Mouse (Mus musculus) embryonic facial prominence, embryonic 12.5 days (tissue): ENCODE results near the gene Isg20l2. TPM values are rescaled to one million over a fixed set of nuclear protein-coding genes. Genes with fewer than 3 reads are reported as not detected.

Source experiments
- ATAC-seq: fragments of 200-750 bp; cut with Nextera tagmentation; 2 replicates; pipeline ENCODE4 v1.8.0; 2017; ENCODE audit not compliant: insufficient number of reproducible peaks, insufficient read depth, low FRiP score, low TSS enrichment
- H3K27ac ChIP-seq: fragments of 300-500 bp; sonication (generic); 2 replicates; pipeline ENCODE4 v1.5.1; 2016; ENCODE audit warnings: mild to moderate bottlenecking
- H3K27me3 ChIP-seq: fragments of 300-500 bp; sonication (generic); 2 replicates; pipeline ENCODE4 v1.6.1; 2016; ENCODE audit warnings: mild to moderate bottlenecking, moderate library complexity
- H3K36me3 ChIP-seq: fragments of 300-500 bp; sonication (generic); 2 replicates; pipeline ENCODE4 v1.6.1; 2016; ENCODE audit warnings: mild to moderate bottlenecking
- H3K4me1 ChIP-seq: fragments of 300-500 bp; sonication (generic); 2 replicates; pipeline ENCODE4 v1.6.1; 2016
- H3K4me2 ChIP-seq: fragments of 300-500 bp; sonication (generic); replicated peaks from 2 replicates; pipeline ENCODE4 v1.6.1; 2016; ENCODE audit warnings: mild to moderate bottlenecking, moderate library complexity
- H3K4me3 ChIP-seq: fragments of 300-500 bp; sonication (generic); 2 replicates; pipeline ENCODE4 v1.5.1; 2016; ENCODE audit warnings: mild to moderate bottlenecking
- H3K9ac ChIP-seq: fragments of 300-500 bp; sonication (generic); 2 replicates; pipeline ENCODE4 v1.6.1; 2016; ENCODE audit warnings: mild to moderate bottlenecking, moderate library complexity
- H3K9me3 ChIP-seq: fragments of 300-500 bp; sonication (generic); 2 replicates; pipeline ENCODE4 v1.6.1; 2016; ENCODE audit warnings: mild to moderate bottlenecking, moderate library complexity
- WGBS: fragments of 180-500 bp; shearing (Covaris S2); methylation state at CpG from one replicate; pipeline ENCODE4 v1.1.7; 2016; 5-methylcytosine and 5-hydroxymethylcytosine counted together
- polyA plus RNA-seq: library from polyadenylated mRNA; unstranded; fragments of >200 nt; fragmentation: Nextera tagmentation; extraction: Ambion mirVana; gene quantifications from 2 replicates; pipeline ENCODE4 v1.2.1, GENCODE M21; 2016

Gene Isg20l2
- polyA plus RNA-seq, 1 experiment from 2014 or later = 80.1 TPM

GRCm38 (mm10) chr3:87970939-87971488, 40.9 kb downstream of the Isg20l2 start, which contains the start of gene Nes:
Nes (plus strand) TSS chr3:87971078.
- Histone ChIP-seq H3K4me2 (peak within 1 kb of the TSS; percentile 96), H3K9ac (peak within 1 kb of the TSS; percentile 71), H3K4me1 (peaks cover 47% of the 10 kb centered on the region), H3K4me3 (peak within 1 kb of the TSS; percentile 53), H3K36me3 (no peaks in the 10 kb centered on the region), H3K27me3 (peaks cover 16% of the 10 kb centered on the region; the same call in 1 of the 2 replicates), H3K9me3 (no peaks in the 10 kb centered on the region), H3K27ac (peak within 1 kb of the TSS; percentile 42)
- peak; percentile 67 for ATAC-seq
- WGBS = under 1% methylated on average over 44 of the region's 44 CpGs

GRCm38 (mm10) chr3:87971489-87972202, 41.5 kb downstream of the Isg20l2 start:
- Histone ChIP-seq H3K4me3 (peak overlapping the region; percentile 53), H3K4me2 (peak overlapping the region; percentile 96), H3K4me1 (peaks cover 47% of the 10 kb centered on the region), H3K27me3 (peaks cover 16% of the 10 kb centered on the region; the same call in 1 of the 2 replicates), H3K27ac (peak overlapping the region; percentile 42), H3K36me3 (0 out of 2 replicates have a peak, but pooled peaks cover under 1% of the 10 kb centered on the region), H3K9me3 (no peaks in the 10 kb centered on the region), H3K9ac (peak overlapping the region; percentile 71)
- ATAC-seq = no peak
- under 1% methylated on average over 57 of the region's 60 CpGs for WGBS

- Histone ChIP-seq H3K4me2 (peak overlapping the region; percentile 96), H3K9ac (peak overlapping the region; percentile 71), H3K4me3 (peak overlapping the region; percentile 53), H3K36me3 (0 out of 2 replicates have a peak, but pooled peaks cover 6% of the 10 kb centered on the region), H3K4me1 (peaks cover 47% of the 10 kb centered on the region), H3K9me3 (no peaks in the 10 kb centered on the region), H3K27ac (peak overlapping the region; percentile 42), H3K27me3 (peaks cover 16% of the 10 kb centered on the region; the same call in 1 of the 2 replicates)
- WGBS = 5% methylated on average over 8 of the region's 8 CpGs
- ATAC-seq = no peak
These were observed 42.1 kb downstream of the Isg20l2 start for GRCm38 (mm10) chr3:87972203-87972664.

DNA sequence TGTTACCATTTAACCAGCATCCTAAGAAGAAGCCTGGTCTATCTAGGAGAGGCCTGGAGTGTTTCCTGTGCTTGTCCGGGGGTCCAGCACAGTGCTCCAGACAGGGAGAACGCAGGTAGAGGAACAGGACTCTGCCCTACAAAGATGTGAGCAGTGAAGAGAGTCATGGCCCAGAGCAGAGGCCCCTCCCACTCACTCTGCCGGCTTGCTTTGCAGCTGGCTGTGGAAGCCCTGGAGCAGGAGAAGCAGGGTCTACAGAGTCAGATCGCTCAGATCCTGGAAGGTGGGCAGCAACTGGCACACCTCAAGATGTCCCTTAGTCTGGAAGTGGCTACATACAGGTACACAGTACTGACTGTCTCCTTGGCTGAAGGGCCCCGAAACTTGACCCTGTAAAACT, 42.7 kb downstream of the Isg20l2 start:
- 21% methylated on average over 5 of the region's 5 CpGs for WGBS
- Histone ChIP-seq H3K36me3 (0 out of 2 replicates have a peak, but pooled peaks cover 6% of the 10 kb centered on the region), H3K9ac (peak overlapping the region; percentile 71), H3K4me2 (peak overlapping the region; percentile 96), H3K4me3 (peak overlapping the region; percentile 53), H3K27ac (peak overlapping the region; percentile 26; the same call in 1 of the 2 replicates), H3K9me3 (no peaks in the 10 kb centered on the region), H3K27me3 (peaks cover 16% of the 10 kb centered on the region; the same call in 1 of the 2 replicates), H3K4me1 (peaks cover 47% of the 10 kb centered on the region)
- ATAC-seq = no peak

- Histone ChIP-seq H3K9me3 (no peaks in the 10 kb centered on the region), H3K9ac (0 out of 2 replicates have a peak overlapping the region, but pooled peaks have one; percentile 71), H3K36me3 (0 out of 2 replicates have a peak, but pooled peaks cover 6% of the 10 kb centered on the region), H3K4me3 (peak overlapping the region; percentile 53), H3K4me1 (peaks cover 47% of the 10 kb centered on the region), H3K27ac (peak overlapping the region; percentile 24; the same call in 1 of the 2 replicates), H3K27me3 (peaks cover 16% of the 10 kb centered on the region; the same call in 1 of the 2 replicates), H3K4me2 (peak overlapping the region; percentile 96)
- WGBS = 26% methylated on average over 14 of the region's 14 CpGs
- ATAC-seq = no peak
These were observed 43.7 kb downstream of the Isg20l2 start for GRCm38 (mm10) chr3:87973593-87974380.

- WGBS = 15% methylated on average over 12 of the region's 12 CpGs
- H3K27me3 ChIP-seq = peaks cover 16% of the 10 kb centered on the region; the same call in 1 of the 2 replicates
- H3K4me3 ChIP-seq = 0 out of 2 replicates have a peak overlapping the region, but pooled peaks have one; percentile 53
- H3K36me3 ChIP-seq = 0 out of 2 replicates have a peak, but pooled peaks cover 6% of the 10 kb centered on the region
- H3K27ac ChIP-seq = peak overlapping the region; percentile 24
- H3K4me1 ChIP-seq = peaks cover 47% of the 10 kb centered on the region
- no peak for ATAC-seq
- peak overlapping the region; percentile 96 for H3K4me2 ChIP-seq
- H3K9ac ChIP-seq = no peak overlapping the region; the same call in 1 of the 2 replicates
- H3K9me3 ChIP-seq = no peaks in the 10 kb centered on the region
These were observed 44.4 kb downstream of the Isg20l2 start for GRCm38 (mm10) chr3:87974381-87974987.

GRCm38 (mm10) chr3:87979493-87979892, 49.4 kb downstream of the Isg20l2 start:
- Histone ChIP-seq H3K27me3 (no peaks in the 10 kb centered on the region), H3K9me3 (no peaks in the 10 kb centered on the region), H3K4me3 (no peak overlapping the region), H3K9ac (no peak overlapping the region), H3K4me1 (peaks cover 44% of the 10 kb centered on the region), H3K27ac (no peak overlapping the region), H3K4me2 (no peak overlapping the region), H3K36me3 (0 out of 2 replicates have a peak, but pooled peaks cover 6% of the 10 kb centered on the region)
- ATAC-seq = no peak
- 82% methylated on average over 5 of the region's 5 CpGs for WGBS

DNA sequence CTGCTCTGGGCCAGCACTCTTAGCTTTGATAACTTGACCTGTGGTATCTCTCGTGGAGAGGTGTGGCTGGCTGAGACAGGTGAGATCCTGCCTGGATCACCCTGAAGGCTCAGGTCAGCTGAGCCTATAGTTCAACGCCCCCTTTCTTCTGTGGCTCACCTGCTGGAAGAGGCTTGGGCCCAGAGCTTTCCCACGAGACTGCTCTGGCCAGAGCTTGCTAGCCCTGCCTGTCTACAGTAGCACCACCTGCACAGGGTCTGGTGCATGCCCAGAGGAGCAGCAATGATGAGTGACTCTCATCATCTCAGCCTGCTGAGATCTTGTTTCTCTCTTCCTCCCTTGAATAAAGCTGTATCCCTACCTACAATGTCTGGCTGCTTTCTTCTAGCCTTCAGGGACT, 50.0 kb downstream of the Isg20l2 start:
- Histone ChIP-seq H3K9me3 (no peaks in the 10 kb centered on the region), H3K27me3 (no peaks in the 10 kb centered on the region), H3K4me1 (peaks cover 43% of the 10 kb centered on the region), H3K4me3 (no peak overlapping the region), H3K27ac (no peak overlapping the region), H3K9ac (no peak overlapping the region), H3K4me2 (no peak overlapping the region), H3K36me3 (0 out of 2 replicates have a peak, but pooled peaks cover 6% of the 10 kb centered on the region)
- 56% methylated on average over 3 of the region's 3 CpGs for WGBS
- no peak for ATAC-seq

- Histone ChIP-seq H3K27me3 (no peaks in the 10 kb centered on the region), H3K4me1 (peaks cover 49% of the 10 kb centered on the region), H3K36me3 (0 out of 2 replicates have a peak, but pooled peaks cover 6% of the 10 kb centered on the region), H3K9me3 (no peaks in the 10 kb centered on the region), H3K9ac (no peak overlapping the region), H3K4me3 (no peak overlapping the region), H3K27ac (no peak overlapping the region), H3K4me2 (no peak overlapping the region)
- WGBS = 48% methylated on average over 5 of the region's 5 CpGs
- no peak for ATAC-seq
These were observed 50.6 kb downstream of the Isg20l2 start for GRCm38 (mm10) chr3:87980728-87981127.

DNA sequence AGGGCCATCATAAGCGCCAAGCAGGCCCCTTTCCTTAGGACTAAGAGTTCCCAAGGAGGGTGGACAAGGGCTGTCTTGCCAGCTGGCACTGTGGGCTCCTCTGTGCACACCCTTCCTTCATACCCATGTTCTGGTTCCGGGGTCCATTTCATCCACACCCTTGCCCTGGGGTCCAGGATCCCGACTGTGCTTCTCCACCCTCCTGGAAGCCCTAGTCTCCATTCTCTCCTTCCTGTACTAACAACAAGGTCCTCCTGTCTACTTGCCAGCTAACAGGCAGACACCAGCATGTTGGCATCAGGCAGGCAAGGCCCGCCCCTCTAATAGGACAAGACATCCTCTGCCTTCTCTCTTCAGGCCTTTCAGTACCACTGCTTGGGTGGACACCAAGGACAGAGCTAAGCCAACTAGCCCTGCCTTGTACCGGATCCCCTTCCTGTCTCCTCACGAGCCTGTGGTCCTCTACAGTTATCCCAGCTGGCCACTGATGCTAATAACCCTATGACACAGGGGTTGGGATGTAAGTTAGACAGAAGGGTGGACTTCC, 51.2 kb downstream of the Isg20l2 start:
- peaks cover 55% of the 10 kb centered on the region for H3K4me1 ChIP-seq
- ATAC-seq = no peak
- H3K36me3 ChIP-seq = 0 out of 2 replicates have a peak, but pooled peaks cover 6% of the 10 kb centered on the region
- H3K27me3 ChIP-seq = no peaks in the 10 kb centered on the region
- no peak overlapping the region for H3K9ac ChIP-seq
- H3K9me3 ChIP-seq = no peaks in the 10 kb centered on the region
- 79% methylated on average over 6 of the region's 6 CpGs for WGBS
- no peak overlapping the region for H3K4me3 ChIP-seq
- no peak overlapping the region for H3K4me2 ChIP-seq
- 0 out of 2 replicates have a peak overlapping the region, but pooled peaks have one; percentile 82 for H3K27ac ChIP-seq
